Mouse (Mus musculus) G1E (cell line): ENCODE measurements around the gene Cfd. TPM values are rescaled to one million over a fixed set of nuclear protein-coding genes. Genes with fewer than 3 reads are reported as not detected.

ENCODE experiments used
- ATAC-seq: 2 replicates; pipeline ENCODE4 v1.8.0; 2016; ENCODE audit warnings: mild to moderate bottlenecking; ENCODE audit not compliant: insufficient number of reproducible peaks, poor library complexity, low FRiP score, severe bottlenecking; ENCODE audit errors: extremely low read depth
- DNase-seq: peaks from one replicate; pipeline ENCODE4 v3.0.0; 2012; ENCODE audit warnings: low spot score
- H3K27me3 ChIP-seq: 2 replicates; pipeline ENCODE4 v1.6.1; 2012; ENCODE audit warnings: mild to moderate bottlenecking, low read length, inconsistent platforms; ENCODE audit not compliant: insufficient read depth
- H3K36me3 ChIP-seq: replicated peaks from 2 replicates; pipeline ENCODE3; 2012; ENCODE audit warnings: mild to moderate bottlenecking, inconsistent platforms
- H3K4me1 ChIP-seq: 2 replicates; pipeline ENCODE4 v1.6.1; 2012; ENCODE audit warnings: low read depth, low read length, inconsistent platforms, mixed read lengths; ENCODE audit not compliant: insufficient read depth
- H3K4me3 ChIP-seq: 2 replicates; pipeline ENCODE4 v1.5.1; 2012; ENCODE audit warnings: low read depth, mild to moderate bottlenecking, inconsistent platforms, low read length, moderate library complexity, mixed read lengths
- H3K9me3 ChIP-seq: replicated peaks from 2 replicates; pipeline ENCODE4 v1.6.1; 2012; ENCODE audit warnings: inconsistent platforms
- CTCF ChIP-seq: IDR thresholded peaks from 2 replicates; pipeline ENCODE4 v1.5.1; 2012; ENCODE audit warnings: low read depth, low read length, inconsistent platforms, mixed read lengths
- GATA1 ChIP-seq: IDR thresholded peaks from 2 replicates; pipeline ENCODE4 v1.6.1; 2012; ENCODE audit warnings: borderline replicate concordance, low read length, inconsistent platforms, mixed read lengths
- GATA2 ChIP-seq: IDR thresholded peaks from 2 replicates; pipeline ENCODE4 v1.6.1; 2012; ENCODE audit warnings: low read depth, low read length, inconsistent platforms, borderline replicate concordance
- POLR2AphosphoS5 ChIP-seq: IDR thresholded peaks from 2 replicates; pipeline ENCODE4 v1.6.1; 2012; ENCODE audit warnings: low read depth, low read length, inconsistent platforms; ENCODE audit not compliant: insufficient replicate concordance
- TAL1 ChIP-seq: conservative IDR thresholded peaks from 2 replicates; pipeline ENCODE4 v1.6.1; 2012; ENCODE audit warnings: low read depth, low read length, inconsistent platforms, mixed read lengths
- polyA plus RNA-seq: library from polyadenylated mRNA; stranded (reverse); fragments of >175 nt; gene quantifications from 2 replicates; pipeline ENCODE4 v1.2.3, GENCODE M21; 2012
- total RNA-seq, 2 experiments: library from RNA; stranded (forward) in 1 of 2; stranded (reverse) in 1 of 2; fragments of 200-1000 nt in 1 of 2; fragments of >200 nt in 1 of 2; fragmentation: Nextera tagmentation in 1 of 2; gene quantifications; 2 replicates each; pipeline ENCODE4 v1.2.3; 2014 to 2017

Cfd gene
- total and polyA plus RNA-seq, 3 experiments = not detected

DNA sequence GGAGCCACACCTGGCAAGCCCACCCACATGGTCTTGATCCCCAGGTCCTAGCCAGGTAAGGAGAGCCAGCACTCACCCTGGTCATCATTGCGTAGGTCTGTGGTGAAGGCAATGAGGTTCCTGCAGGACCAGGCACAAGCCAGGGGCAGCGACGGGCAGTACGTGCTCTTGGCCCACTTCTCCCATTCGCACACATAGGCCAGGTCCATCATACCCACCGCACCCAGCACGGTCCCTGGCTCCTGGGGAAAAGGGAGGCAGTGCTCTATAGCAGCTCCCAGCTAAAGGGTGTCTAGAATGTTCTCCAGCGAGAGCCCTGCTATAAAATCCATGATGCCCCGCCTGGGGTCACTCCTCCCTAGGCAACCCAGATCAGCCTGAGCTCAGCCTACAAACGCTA is 16.8 kb downstream of the Cfd start:
- DNase-seq (no peak), ATAC-seq (no peak)
- no peaks in the 10 kb centered on the region for H3K27me3 ChIP-seq
- TF ChIP-seq POLR2AphosphoS5 (no peak), GATA2 (no peak), GATA1 (no peak), TAL1 (no peak), CTCF (no peak)
- peaks cover 80% of the 10 kb centered on the region for H3K36me3 ChIP-seq
- H3K4me1 ChIP-seq = peaks cover 45% of the 10 kb centered on the region
- H3K4me3 ChIP-seq = peak overlapping the region; percentile 15; the same call in 1 of the 2 replicates
- H3K9me3 ChIP-seq = no peaks in the 10 kb centered on the region

DNA sequence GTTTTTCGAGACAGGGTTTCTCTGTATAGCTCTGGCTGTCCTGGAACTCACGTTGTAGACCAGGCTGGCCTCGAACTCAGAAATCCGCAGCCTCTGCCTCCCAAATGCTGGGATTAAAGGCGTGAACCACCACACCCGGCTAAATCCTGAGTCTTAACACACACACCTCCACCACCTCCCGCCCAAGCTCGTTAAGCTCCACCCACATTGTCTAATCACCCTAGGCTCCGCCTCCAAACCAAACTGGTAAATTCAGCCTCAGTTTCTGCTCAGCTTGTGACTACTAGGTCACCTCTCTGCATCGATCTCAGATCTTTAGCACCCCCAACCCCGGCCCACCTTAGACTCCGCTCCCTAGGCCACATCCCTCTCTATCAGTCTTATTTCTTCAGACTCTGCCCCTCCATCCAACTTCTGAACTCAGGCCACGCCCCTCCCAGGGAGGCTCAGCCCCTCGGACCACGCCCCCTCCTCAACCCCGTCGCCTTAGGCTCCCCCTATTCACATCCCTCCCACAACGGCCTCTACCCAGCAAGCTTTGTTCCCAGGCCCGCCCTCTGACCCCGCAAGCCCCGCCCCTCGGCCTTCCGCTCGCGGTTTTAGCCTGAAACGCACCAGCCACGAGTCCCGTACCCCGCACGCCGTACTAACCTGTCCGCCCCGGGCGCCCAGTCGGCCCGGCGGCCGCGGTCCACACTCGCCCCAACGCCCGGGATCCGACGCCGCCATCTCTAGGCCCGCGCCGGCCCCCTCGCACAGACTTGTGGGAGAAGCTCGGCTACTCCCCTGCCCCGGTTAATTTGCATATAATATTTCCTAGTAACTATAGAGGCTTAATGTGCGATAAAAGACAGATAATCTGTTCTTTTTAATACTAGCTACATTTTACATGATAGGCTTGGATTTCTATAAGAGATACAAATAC is 17.8 kb downstream of the Cfd start, which contains the start of gene Med16:
Gene Med16 (minus strand): TSS at position 757 of the 925 bp plus-strand sequence.
- H3K4me1 ChIP-seq = peaks cover 51% of the 10 kb centered on the region
- ATAC-seq = peak; percentile 95
- peaks cover 80% of the 10 kb centered on the region for H3K36me3 ChIP-seq
- H3K9me3 ChIP-seq = no peaks in the 10 kb centered on the region
- no peaks in the 10 kb centered on the region for H3K27me3 ChIP-seq
- H3K4me3 ChIP-seq = peak within 1 kb of the TSS; percentile 79
- TF ChIP-seq GATA1 (no peak), POLR2AphosphoS5 (no peak), CTCF (no peak), TAL1 (no peak), GATA2 (no peak)
- DNase-seq = peak; percentile 98

DNA sequence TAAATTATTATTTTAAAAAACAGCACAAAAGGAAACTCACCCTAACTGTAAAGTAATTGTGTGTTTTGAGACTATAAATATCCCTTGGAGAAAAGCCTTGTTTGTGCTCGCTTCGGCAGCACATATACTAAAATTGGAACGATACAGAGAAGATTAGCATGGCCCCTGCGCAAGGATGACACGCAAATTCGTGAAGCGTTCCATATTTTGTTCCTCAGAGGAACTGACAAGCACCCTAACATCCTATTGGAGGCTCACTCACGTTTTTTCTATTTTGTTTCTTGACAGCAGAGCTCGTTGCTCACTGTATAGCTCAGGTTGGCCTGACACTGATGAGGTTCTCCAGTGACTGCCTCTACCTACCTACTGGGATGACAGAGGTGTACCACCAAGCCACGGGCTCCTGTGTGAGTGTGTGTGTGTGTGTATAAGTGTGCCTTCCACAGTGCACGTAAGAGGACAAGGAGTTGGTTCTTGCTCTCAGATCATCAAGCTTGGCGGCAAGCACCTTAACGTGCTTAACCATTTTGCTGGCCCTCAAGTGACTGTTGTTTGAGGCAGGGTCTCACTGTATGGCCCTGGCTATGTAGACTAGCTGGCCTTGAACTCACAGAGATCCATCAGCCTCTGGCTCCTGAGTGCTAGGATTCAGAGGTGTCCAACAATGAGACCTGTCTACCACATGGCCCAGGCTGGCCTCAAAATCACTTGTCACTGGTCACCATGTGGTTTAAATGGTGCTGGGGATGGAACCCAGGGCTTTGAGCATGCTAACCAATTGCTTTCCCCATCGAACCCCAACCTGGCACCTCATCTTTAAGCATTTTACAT is 18.7 kb downstream of the Cfd start:
- no peak for TF ChIP-seq CTCF
- peak; percentile 78; the same call in 1 of the 2 replicates for TF ChIP-seq POLR2AphosphoS5
- peaks cover 82% of the 10 kb centered on the region for H3K36me3 ChIP-seq
- no peak for ATAC-seq

DNA sequence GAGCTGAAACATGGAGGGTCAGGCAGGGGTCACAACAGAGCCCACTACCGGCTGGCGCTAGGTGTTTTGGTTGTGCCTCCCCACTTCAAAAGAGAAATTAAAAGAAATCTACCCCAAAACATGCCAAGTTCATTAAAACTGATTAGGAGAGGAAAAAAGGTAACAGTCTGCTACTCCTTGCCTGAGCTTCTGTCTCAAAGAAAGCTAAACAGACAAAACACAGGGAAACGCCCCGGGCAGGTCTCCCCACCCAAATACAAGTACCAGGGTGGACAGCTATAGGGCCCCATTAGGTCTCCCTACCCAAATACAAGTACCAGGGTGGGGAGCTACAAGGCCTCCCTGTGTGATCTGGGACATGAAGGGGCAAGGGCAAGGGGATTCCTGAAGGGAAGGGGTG is 19.9 kb downstream of the Cfd start, which contains the start of gene Gm26602:
Gene Gm26602 (plus strand): TSS at position 301 of the 400 bp plus-strand sequence.
- DNase-seq (no peak), ATAC-seq (no peak)
- Histone ChIP-seq H3K36me3 (peaks cover 74% of the 10 kb centered on the region), H3K9me3 (no peaks in the 10 kb centered on the region), H3K4me1 (peaks cover 72% of the 10 kb centered on the region), H3K4me3 (no peak within 1 kb of the TSS), H3K27me3 (no peaks in the 10 kb centered on the region)
- TF ChIP-seq CTCF (no peak), GATA1 (no peak), GATA2 (no peak), TAL1 (no peak), POLR2AphosphoS5 (no peak)

More for the DNA sequence above, 18.7 kb downstream of the Cfd start:
- H3K4me3 ChIP-seq = peak overlapping the region; percentile 10; the same call in 1 of the 2 replicates
- H3K27me3 ChIP-seq = no peaks in the 10 kb centered on the region
- peak; percentile 35 for DNase-seq
- H3K4me1 ChIP-seq = peaks cover 59% of the 10 kb centered on the region
- H3K9me3 ChIP-seq = no peaks in the 10 kb centered on the region

DNA sequence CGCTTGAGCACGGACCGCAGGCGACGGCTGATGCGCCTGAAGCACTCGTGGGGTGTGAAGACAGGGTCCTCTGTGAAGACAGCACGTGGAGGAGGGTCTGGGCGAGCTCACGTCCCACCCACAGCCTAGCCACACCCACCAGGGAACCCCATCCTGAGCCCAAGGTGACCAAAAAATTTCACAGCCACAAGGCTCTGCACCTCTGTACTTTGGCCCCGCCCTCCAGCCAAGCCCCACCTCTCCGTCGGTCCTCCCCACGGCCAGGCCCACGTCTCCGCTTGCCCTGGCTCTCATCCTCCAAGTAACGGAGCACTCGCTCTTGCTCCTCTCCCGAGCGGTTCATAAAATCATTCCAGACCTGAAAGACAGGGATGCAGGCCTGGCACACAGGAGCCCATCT is 21.8 kb downstream of the Cfd start:
- DNase-seq = no peak
- TF ChIP-seq POLR2AphosphoS5 (no peak), GATA1 (no peak), TAL1 (no peak), GATA2 (no peak), CTCF (no peak)
- no peak for ATAC-seq
- Histone ChIP-seq H3K4me1 (peaks cover 75% of the 10 kb centered on the region), H3K27me3 (no peaks in the 10 kb centered on the region), H3K36me3 (peaks cover 56% of the 10 kb centered on the region), H3K9me3 (no peaks in the 10 kb centered on the region), H3K4me3 (no peak overlapping the region; the same call in 1 of the 2 replicates)
